Mouse (Mus musculus) embryonic facial prominence, embryonic 12.5 days (tissue): Measurements from ENCODE around the gene Eps15. TPM values are rescaled to one million over a fixed set of nuclear protein-coding genes. Genes with fewer than 3 reads are reported as not detected.
A peak's percentile ranks its signal among the peaks of the same experiment; 100 is the strongest.
"Not testable (repeated sequence)": the region's sequence is repeated elsewhere in the genome, so short reads cannot be mapped to it uniquely, and the experiment has no call there.

Experiments used
- ATAC-seq: fragments of 200-750 bp; cut with Nextera tagmentation; 2 replicates; pipeline ENCODE4 v1.8.0; 2017; ENCODE audit not compliant: insufficient number of reproducible peaks, insufficient read depth, low FRiP score, low TSS enrichment
- H3K27ac ChIP-seq: fragments of 300-500 bp; sonication (generic); 2 replicates; pipeline ENCODE4 v1.5.1; 2016; ENCODE audit warnings: mild to moderate bottlenecking
- H3K27me3 ChIP-seq: fragments of 300-500 bp; sonication (generic); 2 replicates; pipeline ENCODE4 v1.6.1; 2016; ENCODE audit warnings: mild to moderate bottlenecking, moderate library complexity
- H3K36me3 ChIP-seq: fragments of 300-500 bp; sonication (generic); 2 replicates; pipeline ENCODE4 v1.6.1; 2016; ENCODE audit warnings: mild to moderate bottlenecking
- H3K4me1 ChIP-seq: fragments of 300-500 bp; sonication (generic); 2 replicates; pipeline ENCODE4 v1.6.1; 2016
- H3K4me2 ChIP-seq: fragments of 300-500 bp; sonication (generic); replicated peaks from 2 replicates; pipeline ENCODE4 v1.6.1; 2016; ENCODE audit warnings: mild to moderate bottlenecking, moderate library complexity
- H3K4me3 ChIP-seq: fragments of 300-500 bp; sonication (generic); 2 replicates; pipeline ENCODE4 v1.5.1; 2016; ENCODE audit warnings: mild to moderate bottlenecking
- H3K9ac ChIP-seq: fragments of 300-500 bp; sonication (generic); 2 replicates; pipeline ENCODE4 v1.6.1; 2016; ENCODE audit warnings: mild to moderate bottlenecking, moderate library complexity
- H3K9me3 ChIP-seq: fragments of 300-500 bp; sonication (generic); 2 replicates; pipeline ENCODE4 v1.6.1; 2016; ENCODE audit warnings: mild to moderate bottlenecking, moderate library complexity
- WGBS: fragments of 180-500 bp; shearing (Covaris S2); methylation state at CpG from one replicate; pipeline ENCODE4 v1.1.7; 2016; 5-methylcytosine and 5-hydroxymethylcytosine counted together
- polyA plus RNA-seq: library from polyadenylated mRNA; unstranded; fragments of >200 nt; fragmentation: Nextera tagmentation; extraction: Ambion mirVana; gene quantifications from 2 replicates; pipeline ENCODE4 v1.2.1, GENCODE M21; 2016

The Eps15 gene
- polyA plus RNA-seq, 1 experiment from 2014 or later, result 45.9 TPM

- H3K4me3 ChIP-seq, result 0 out of 2 replicates have a peak overlapping the region, but pooled peaks have one; percentile 16
- ATAC-seq, result no peak
- WGBS, result 44% methylated on average over 4 of the region's 4 CpGs
Measured at GRCm38 (mm10) chr4:109342783-109343485, 62.9 kb downstream of the Eps15 start.

GRCm38 (mm10) chr4:109343909-109344308 lies 63.8 kb downstream of the Eps15 start:
- Histone ChIP-seq H3K27ac (no peak overlapping the region), H3K9ac (no peak overlapping the region), H3K27me3 (no peaks in the 10 kb centered on the region), H3K4me1 (peaks cover 6% of the 10 kb centered on the region; the same call in 1 of the 2 replicates), H3K36me3 (no peaks in the 10 kb centered on the region), H3K4me3 (no peak overlapping the region), H3K4me2 (0 out of 2 replicates have a peak overlapping the region, but pooled peaks have one; percentile 17), H3K9me3 (no peaks in the 10 kb centered on the region)
- WGBS, result 89% methylated on average over 5 of the region's 5 CpGs
- ATAC-seq, result no peak

More at GRCm38 (mm10) chr4:109342783-109343485, 62.9 kb downstream of the Eps15 start:
- no peak overlapping the region for H3K4me2 ChIP-seq
- H3K27ac ChIP-seq, result no peak overlapping the region
- H3K9me3 ChIP-seq, result no peaks in the 10 kb centered on the region
- H3K36me3 ChIP-seq, result no peaks in the 10 kb centered on the region
- no peaks in the 10 kb centered on the region for H3K27me3 ChIP-seq
- H3K9ac ChIP-seq, result no peak overlapping the region
- H3K4me1 ChIP-seq, result peaks cover 6% of the 10 kb centered on the region; the same call in 1 of the 2 replicates

GRCm38 (mm10) chr4:109378107-109378506 lies 98.0 kb downstream of the Eps15 start:
- H3K27me3 ChIP-seq, result no peaks in the 10 kb centered on the region
- no peak overlapping the region for H3K4me2 ChIP-seq
- peaks cover 20% of the 10 kb centered on the region for H3K36me3 ChIP-seq
- no peaks in the 10 kb centered on the region for H3K9me3 ChIP-seq
- no peak overlapping the region for H3K4me3 ChIP-seq
- no peak overlapping the region for H3K27ac ChIP-seq
- H3K4me1 ChIP-seq, result no peaks in the 10 kb centered on the region
- WGBS, result 85% methylated on average over 1 of the region's 1 CpGs
- H3K9ac ChIP-seq, result no peak overlapping the region
- ATAC-seq, result no peak

- H3K9me3 ChIP-seq, result no peaks in the 10 kb centered on the region
- no peak overlapping the region for H3K4me2 ChIP-seq
- WGBS, result 84% methylated on average over 2 of the region's 2 CpGs
- no peak overlapping the region for H3K9ac ChIP-seq
- H3K4me3 ChIP-seq, result no peak overlapping the region
- H3K36me3 ChIP-seq, result peaks cover 16% of the 10 kb centered on the region
- no peaks in the 10 kb centered on the region for H3K27me3 ChIP-seq
- ATAC-seq, result no peak
- no peaks in the 10 kb centered on the region; the same call in 1 of the 2 replicates for H3K4me1 ChIP-seq
- no peak overlapping the region for H3K27ac ChIP-seq
Measured at GRCm38 (mm10) chr4:109382457-109382856, 102.4 kb downstream of the Eps15 start.

GRCm38 (mm10) chr4:109385599-109385998 lies 105.5 kb downstream of the Eps15 start:
- H3K9me3 ChIP-seq, result no peaks in the 10 kb centered on the region
- no peak for ATAC-seq
- WGBS, result 32% methylated on average over 4 of the region's 4 CpGs
- H3K27me3 ChIP-seq, result no peaks in the 10 kb centered on the region
- no peak overlapping the region for H3K4me2 ChIP-seq
- no peaks in the 10 kb centered on the region; the same call in 1 of the 2 replicates for H3K4me1 ChIP-seq
- no peak overlapping the region for H3K4me3 ChIP-seq
- no peaks in the 10 kb centered on the region for H3K36me3 ChIP-seq
- H3K27ac ChIP-seq, result no peak overlapping the region
- no peak overlapping the region for H3K9ac ChIP-seq

GRCm38 (mm10) chr4:109393229-109393779 lies 113.2 kb downstream of the Eps15 start:
- Histone ChIP-seq H3K4me3 (no peak overlapping the region), H3K27ac (no peak overlapping the region), H3K9me3 (no peaks in the 10 kb centered on the region), H3K4me1 (0 out of 2 replicates have a peak, but pooled peaks cover 3% of the 10 kb centered on the region), H3K4me2 (no peak overlapping the region), H3K36me3 (no peaks in the 10 kb centered on the region), H3K9ac (no peak overlapping the region), H3K27me3 (0 out of 2 replicates have a peak, but pooled peaks cover 3% of the 10 kb centered on the region)
- WGBS, result 80% methylated on average over 6 of the region's 6 CpGs
- ATAC-seq, result no peak

GRCm38 (mm10) chr4:109393902-109394301 lies 113.8 kb downstream of the Eps15 start:
- Histone ChIP-seq H3K4me2 (peak overlapping the region; percentile 40), H3K27ac (no peak overlapping the region), H3K4me3 (no peak overlapping the region), H3K4me1 (0 out of 2 replicates have a peak, but pooled peaks cover 3% of the 10 kb centered on the region), H3K36me3 (no peaks in the 10 kb centered on the region), H3K9ac (no peak overlapping the region; the same call in 1 of the 2 replicates), H3K9me3 (no peaks in the 10 kb centered on the region), H3K27me3 (0 out of 2 replicates have a peak, but pooled peaks cover 3% of the 10 kb centered on the region)
- WGBS, result 10% methylated on average over 13 of the region's 13 CpGs
- peak; percentile 75; the same call in 1 of the 2 replicates for ATAC-seq

- peak overlapping the region; percentile 40 for H3K4me2 ChIP-seq
- 0 out of 2 replicates have a peak, but pooled peaks cover 3% of the 10 kb centered on the region for H3K27me3 ChIP-seq
- no peak overlapping the region for H3K27ac ChIP-seq
- H3K36me3 ChIP-seq, result no peaks in the 10 kb centered on the region
- H3K4me3 ChIP-seq, result no peak overlapping the region
- 0 out of 2 replicates have a peak, but pooled peaks cover 3% of the 10 kb centered on the region for H3K4me1 ChIP-seq
- no peaks in the 10 kb centered on the region for H3K9me3 ChIP-seq
- 21% methylated on average over 13 of the region's 13 CpGs for WGBS
- H3K9ac ChIP-seq, result no peak overlapping the region; the same call in 1 of the 2 replicates
- ATAC-seq, result peak; percentile 56; the same call in 1 of the 2 replicates
Measured at GRCm38 (mm10) chr4:109394314-109395074, 114.4 kb downstream of the Eps15 start.

GRCm38 (mm10) chr4:109400366-109400980 lies 120.4 kb downstream of the Eps15 start:
- H3K9me3 ChIP-seq, result no peaks in the 10 kb centered on the region
- no peak overlapping the region for H3K27ac ChIP-seq
- no peak overlapping the region for H3K4me3 ChIP-seq
- WGBS, result 81% methylated on average over 10 of the region's 10 CpGs
- no peak for ATAC-seq
- H3K27me3 ChIP-seq, result no peaks in the 10 kb centered on the region
- no peaks in the 10 kb centered on the region for H3K4me1 ChIP-seq
- no peaks in the 10 kb centered on the region for H3K36me3 ChIP-seq
- no peak overlapping the region for H3K9ac ChIP-seq
- H3K4me2 ChIP-seq, result no peak overlapping the region

GRCm38 (mm10) chr4:109401176-109401689 lies 121.2 kb downstream of the Eps15 start:
- H3K27ac ChIP-seq, result no peak overlapping the region
- no peak overlapping the region for H3K4me2 ChIP-seq
- H3K9ac ChIP-seq, result no peak overlapping the region
- no peaks in the 10 kb centered on the region for H3K27me3 ChIP-seq
- H3K4me1 ChIP-seq, result peaks cover 4% of the 10 kb centered on the region; the same call in 1 of the 2 replicates
- no peak for ATAC-seq
- H3K4me3 ChIP-seq, result no peak overlapping the region
- no peaks in the 10 kb centered on the region for H3K36me3 ChIP-seq
- H3K9me3 ChIP-seq, result no peaks in the 10 kb centered on the region
- WGBS, result 68% methylated on average over 5 of the region's 5 CpGs

GRCm38 (mm10) chr4:109404908-109405307 lies 124.8 kb downstream of the Eps15 start:
- WGBS, result 87% methylated on average over 3 of the region's 3 CpGs
- H3K36me3 ChIP-seq, H3K4me3 ChIP-seq, H3K9me3 ChIP-seq, H3K9ac ChIP-seq, ATAC-seq, H3K27me3 ChIP-seq, H3K27ac ChIP-seq, H3K4me2 ChIP-seq: not testable (repeated sequence)
- peaks cover 12% of the 10 kb centered on the region for H3K4me1 ChIP-seq
